Mouse (Mus musculus) CD4-positive helper T cell, adult 2 months (primary cell): ENCODE data around the gene Fam162a.
"Not testable (repeated sequence)": the region's sequence is repeated elsewhere in the genome, so short reads cannot be mapped to it uniquely, and the experiment has no call there.

Experiments
- DNase-seq: peaks from one replicate; pipeline ENCODE4 v3.0.0-alpha.2; 2012; ENCODE audit warnings: low read depth, missing footprints, low spot score

Gene Fam162a

GRCm38 (mm10) chr16:36062534-36062933 lies 8.9 kb downstream of the Fam162a start:
- DNase-seq = not testable (repeated sequence)

DNA sequence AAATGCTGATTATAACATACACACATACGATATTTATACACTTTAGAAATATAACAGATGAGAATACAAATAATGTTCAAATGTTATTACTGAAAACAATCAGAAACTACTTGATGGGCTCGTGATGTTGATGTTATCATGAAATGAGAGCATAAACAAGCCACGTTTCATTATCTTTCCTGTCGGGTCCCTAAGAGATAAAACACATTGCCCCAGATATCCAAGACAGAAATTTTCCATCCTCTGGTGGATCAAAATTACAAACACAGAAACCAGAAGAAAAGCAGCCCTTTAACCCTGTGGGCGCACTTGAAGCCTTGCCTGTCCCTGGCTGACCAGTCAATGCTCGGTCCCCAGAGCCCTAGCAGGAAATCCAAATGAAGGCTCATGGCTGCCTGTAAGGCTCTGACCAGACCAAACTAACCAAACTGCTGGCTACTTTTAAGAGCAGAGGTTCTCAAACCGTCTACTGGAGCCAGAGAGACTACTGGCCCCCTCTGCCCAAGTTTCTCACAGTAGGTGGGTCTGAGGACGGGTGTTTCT lies 13.4 kb downstream of the Fam162a start:
- DNase-seq = no peak

GRCm38 (mm10) chr16:36056416-36056815 lies 15.0 kb downstream of the Fam162a start:
- no peak for DNase-seq

GRCm38 (mm10) chr16:36054920-36055319 lies 16.5 kb downstream of the Fam162a start:
- DNase-seq = no peak

- DNase-seq = no peak
These were observed 17.7 kb downstream of the Fam162a start for GRCm38 (mm10) chr16:36053524-36054275.

- DNase-seq = no peak
These were observed 19.9 kb downstream of the Fam162a start for GRCm38 (mm10) chr16:36051491-36051890.

GRCm38 (mm10) chr16:36047538-36047937 lies 23.9 kb downstream of the Fam162a start:
- no peak for DNase-seq

GRCm38 (mm10) chr16:36043964-36044363 lies 27.4 kb downstream of the Fam162a start:
- no peak for DNase-seq

- no peak for DNase-seq
These were observed 28.3 kb downstream of the Fam162a start for GRCm38 (mm10) chr16:36043073-36043472.

- no peak for DNase-seq
These were observed 29.8 kb downstream of the Fam162a start for GRCm38 (mm10) chr16:36041625-36042020.

GRCm38 (mm10) chr16:36040640-36041624 lies 30.5 kb downstream of the Fam162a start, which contains the start of gene Wdr5b:
TSS of gene Wdr5b (plus strand) at chr16:36041190.
- peak; percentile 98 for DNase-seq

GRCm38 (mm10) chr16:36028120-36028519 lies 43.3 kb downstream of the Fam162a start:
- DNase-seq = not testable (repeated sequence)

DNA sequence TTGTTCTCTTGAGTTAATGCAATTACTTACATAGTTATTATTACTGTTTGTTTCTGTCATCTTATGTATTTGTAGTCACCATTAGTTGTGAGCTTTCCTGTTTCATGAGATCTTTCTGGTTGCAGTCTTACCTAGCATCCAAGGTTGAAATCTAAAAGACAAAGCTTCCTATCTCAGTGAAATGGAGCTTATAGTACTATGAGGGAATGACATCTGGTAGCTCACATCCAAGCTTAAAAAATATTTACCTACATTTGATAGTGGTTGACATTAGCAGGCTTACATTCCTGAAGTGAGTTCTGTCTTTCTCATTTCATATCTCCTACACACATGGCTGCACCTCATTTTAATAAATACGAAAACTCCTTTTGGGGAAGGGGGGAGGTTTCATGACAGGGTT lies 55.1 kb downstream of the Fam162a start:
- DNase-seq = no peak

DNA sequence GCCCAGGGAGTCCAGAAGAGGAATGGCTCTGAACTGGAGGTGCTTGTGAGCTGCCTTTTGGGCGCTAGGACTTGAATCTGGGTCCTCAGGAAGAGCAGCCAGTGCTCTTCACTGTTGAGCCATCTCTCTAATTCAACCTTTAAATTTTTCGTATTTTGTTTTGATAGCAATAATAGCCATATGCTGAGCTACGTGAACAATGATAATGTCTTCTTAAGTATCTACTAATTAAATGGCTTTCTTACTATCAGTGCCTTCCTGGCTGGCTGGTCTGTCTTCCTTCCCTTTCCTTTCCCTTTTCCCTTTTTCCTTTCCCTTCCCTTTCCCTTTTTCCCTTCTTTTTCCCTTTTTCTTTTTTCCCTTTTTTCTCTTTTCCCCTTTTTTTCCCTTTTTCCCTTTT lies 63.0 kb downstream of the Fam162a start:
- no peak for DNase-seq

DNA sequence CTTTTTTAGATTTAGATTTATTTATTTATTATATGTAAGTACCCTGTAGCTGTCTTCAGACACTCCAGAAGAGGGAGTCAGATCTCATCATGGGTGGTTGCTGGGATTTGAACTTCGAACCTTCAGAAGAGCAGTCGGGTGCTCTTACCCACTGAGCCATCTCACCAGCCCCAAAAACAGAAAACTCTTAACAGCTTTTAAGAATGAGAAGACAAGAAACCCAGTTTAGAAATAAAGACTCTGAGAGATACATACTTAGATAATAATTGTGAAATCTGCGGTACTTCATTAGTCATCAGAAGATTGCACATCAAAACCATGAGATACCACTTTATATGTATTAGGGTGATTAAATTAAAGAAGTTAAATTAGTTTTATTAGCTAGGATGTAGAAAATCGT lies 72.5 kb downstream of the Fam162a start:
- not testable (repeated sequence) for DNase-seq
